Mouse (Mus musculus): ENCODE measurements at regions not wholly inside any gene's neighbourhood (a gene's known extent, or its start where the extent isn't known, plus 50 kb on each side); places are given as distances from the start of the nearest gene placed in this dataset.

- TF ChIP-seq POLR2A (IDR thresholded peaks at IDR 0.05; ENCODE audit: insufficient read length, low read depth) (no peak), CEBPB (IDR thresholded peaks at IDR 0.05; ENCODE audit: insufficient read depth, poor library complexity, severe bottlenecking) (no peak), USF1 (IDR thresholded peaks at IDR 0.05; ENCODE audit: low read depth) (no peak), MAX (IDR thresholded peaks at IDR 0.05; ENCODE audit: low read depth) (no peak), MYOD1 (IDR thresholded peaks at IDR 0.05; ENCODE audit: control insufficient read depth in 1 of 3, insufficient read length in 2 of 3, low read depth in 2 of 3) (no peak), E2F4 (IDR thresholded peaks at IDR 0.05; ENCODE audit: insufficient read depth) (no peak), MYOG (IDR thresholded peaks at IDR 0.05; ENCODE audit: control insufficient read depth in 1 of 3, insufficient read depth in 1 of 3, insufficient read length in 2 of 3, low read depth in 2 of 3) (no peak), TCF12 (IDR thresholded peaks at IDR 0.05; ENCODE audit: insufficient read depth, poor library complexity, severe bottlenecking) (no peak), REST (IDR thresholded peaks at IDR 0.05; ENCODE audit: insufficient read depth, insufficient read length) (no peak), POLR2AphosphoS2 (IDR thresholded peaks at IDR 0.05; ENCODE audit: insufficient read length, low read depth) (no peak), TCF3 (IDR thresholded peaks at IDR 0.05; ENCODE audit: insufficient read length, low read depth) (no peak)
Observed at GRCm38 (mm10) chr2:63849486-63849885, 248.4 kb downstream of the Fign start.

Measured in myocyte (in vitro differentiated cells).